Mouse (Mus musculus) 416B (cell line): ENCODE data around the gene Aprt.
"Not testable (repeated sequence)": the region's sequence is repeated elsewhere in the genome, so short reads cannot be mapped to it uniquely, and the experiment has no call there.

ENCODE experiments used
- DNase-seq: peaks from one replicate; pipeline ENCODE4 v3.0.0; 2011; ENCODE audit warnings: low read depth

Gene Aprt

GRCm38 (mm10) chr8:122586171-122586570 lies 9.5 kb upstream of the Aprt start:
- no peak for DNase-seq

- peak; percentile 92 for DNase-seq
Measured at GRCm38 (mm10) chr8:122585411-122585891, 8.7 kb upstream of the Aprt start.

DNA sequence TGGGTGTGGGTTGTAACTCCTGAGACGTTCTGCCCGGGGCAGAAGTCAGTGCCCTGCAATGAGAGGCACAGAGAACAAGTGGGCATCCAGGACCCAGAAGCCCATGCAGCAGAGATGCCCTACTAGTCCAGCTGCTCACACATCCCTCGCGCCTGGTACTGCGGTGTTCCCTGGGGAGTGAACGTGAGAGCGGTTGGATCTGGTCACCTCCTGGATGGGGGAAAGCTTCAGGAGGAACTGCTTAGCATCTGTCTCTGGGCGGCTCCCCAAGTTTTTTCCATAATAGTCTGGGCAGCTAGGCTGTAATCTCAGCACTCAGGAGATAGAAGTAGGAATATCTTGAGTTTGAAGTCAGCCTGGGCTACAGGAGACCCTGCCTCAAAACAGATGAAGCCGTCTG lies 8.3 kb upstream of the Aprt start:
- DNase-seq: no peak

- no peak for DNase-seq
Measured at GRCm38 (mm10) chr8:122580926-122581325, 4.2 kb upstream of the Aprt start.

- no peak for DNase-seq
Measured at GRCm38 (mm10) chr8:122579196-122579595, 2.5 kb upstream of the Aprt start.

DNA sequence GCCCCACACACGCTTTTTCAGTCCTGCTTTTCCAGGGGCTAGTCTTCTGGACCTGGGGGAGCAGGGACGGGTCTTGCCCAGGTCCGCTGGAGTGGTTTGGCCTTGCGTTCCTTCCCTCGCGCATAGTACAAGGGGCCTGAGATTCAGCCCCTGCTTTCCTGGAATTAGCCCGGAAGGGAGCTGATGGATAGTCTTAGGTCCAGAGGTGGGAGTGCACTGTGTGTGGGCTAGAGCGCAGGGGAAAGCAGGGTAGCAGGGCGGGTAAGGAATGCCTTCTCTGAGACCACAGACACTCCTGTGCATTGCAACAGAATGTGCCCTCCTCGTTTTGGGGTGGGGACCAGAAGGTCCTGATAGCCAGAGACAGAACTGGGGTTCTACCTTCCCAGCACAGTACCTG lies 407 bp upstream of the Aprt start:
- DNase-seq: no peak

DNA sequence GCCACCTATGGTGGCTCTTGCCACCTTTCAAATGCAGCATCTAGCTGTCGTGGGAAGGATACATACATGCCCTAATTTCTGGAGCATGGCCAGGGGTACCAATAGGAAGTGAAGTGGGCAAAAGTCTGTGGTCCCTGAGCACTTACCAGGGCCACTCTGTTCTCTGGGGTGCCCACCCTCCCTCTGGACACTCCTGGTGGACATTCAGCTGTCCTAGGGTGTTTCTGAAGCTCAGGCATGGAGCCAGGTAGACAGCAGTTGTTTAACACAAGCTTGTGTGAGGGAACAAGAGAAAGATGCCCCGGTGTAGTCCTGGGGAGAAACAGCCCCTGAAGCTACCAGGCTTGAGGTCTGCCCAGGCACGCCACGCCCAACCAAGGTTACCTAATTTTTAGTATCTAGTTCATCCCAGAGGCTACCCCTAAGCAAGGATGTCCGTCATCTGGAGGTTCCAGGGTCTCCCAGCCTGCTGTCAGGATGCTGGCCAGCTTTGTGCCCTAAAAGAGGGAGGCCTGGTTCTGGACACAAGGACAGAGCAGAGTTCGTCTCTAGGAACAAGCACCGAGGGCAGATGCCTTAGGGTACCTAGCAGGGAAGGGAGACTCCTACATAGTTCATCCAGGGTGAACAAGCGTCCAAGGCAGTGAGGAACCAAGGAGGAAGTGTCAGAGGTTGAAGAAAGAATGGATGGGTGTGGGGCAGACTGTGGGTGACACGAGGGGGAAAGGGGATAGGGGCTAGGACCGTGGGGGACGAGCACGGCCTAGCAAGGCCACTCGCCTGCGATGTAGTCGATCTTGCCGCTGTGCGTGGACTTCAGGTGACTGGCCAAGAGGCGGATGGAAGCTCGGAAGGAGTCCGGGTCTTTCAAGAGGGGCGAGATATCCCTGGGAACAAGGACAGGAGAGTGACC lies 718 bp downstream of the Aprt start:
- DNase-seq: peak; percentile 56

DNA sequence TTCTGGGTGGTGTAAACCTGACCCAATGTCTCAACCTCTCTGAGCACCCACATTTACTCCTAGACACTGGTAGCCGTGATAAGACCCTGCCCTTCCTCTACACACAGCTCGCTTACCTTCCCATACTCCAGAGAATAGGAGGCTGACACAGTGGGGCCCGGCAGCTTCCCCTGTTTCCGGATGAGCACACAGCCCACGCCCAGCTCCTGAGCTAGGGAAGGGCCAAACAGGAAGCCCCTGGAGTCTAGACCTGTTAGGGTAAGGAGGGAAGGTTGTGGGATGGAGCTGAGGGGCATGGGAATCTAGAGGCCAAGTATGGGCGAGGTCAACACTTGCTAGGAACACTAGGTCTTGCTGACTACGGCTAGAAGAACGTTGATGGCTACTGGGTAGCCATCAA lies 1.4 kb downstream of the Aprt start:
- DNase-seq: no peak

DNA sequence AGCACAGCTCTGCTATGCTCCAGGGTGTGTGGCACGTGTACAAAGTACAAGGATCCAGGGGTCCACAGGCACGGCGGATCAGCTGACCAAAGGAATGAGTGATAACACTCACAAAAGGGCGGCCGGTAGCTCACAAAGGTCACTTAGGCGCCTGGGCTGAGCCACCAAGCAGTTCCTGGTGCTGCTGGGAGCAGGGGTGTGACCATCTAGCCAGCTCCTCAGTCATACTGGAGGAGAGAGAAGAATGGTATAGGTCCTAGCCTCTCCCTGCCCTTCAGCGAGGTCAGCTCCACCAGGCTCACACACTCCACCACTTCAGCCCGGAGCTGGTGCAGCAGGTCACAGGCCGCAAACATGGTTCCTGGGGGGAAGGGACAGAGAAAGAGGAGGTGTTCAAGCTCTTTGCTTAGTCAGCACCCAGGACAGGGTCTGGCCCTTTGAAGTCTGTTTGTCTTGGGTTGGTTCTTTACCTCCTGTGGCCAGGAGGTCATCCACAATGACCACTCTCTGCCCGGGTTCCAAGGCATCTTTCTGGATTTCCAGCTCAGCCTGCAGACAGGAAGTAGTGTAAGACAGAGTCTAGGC lies 1.9 kb downstream of the Aprt start:
- peak; percentile 51 for DNase-seq

DNA sequence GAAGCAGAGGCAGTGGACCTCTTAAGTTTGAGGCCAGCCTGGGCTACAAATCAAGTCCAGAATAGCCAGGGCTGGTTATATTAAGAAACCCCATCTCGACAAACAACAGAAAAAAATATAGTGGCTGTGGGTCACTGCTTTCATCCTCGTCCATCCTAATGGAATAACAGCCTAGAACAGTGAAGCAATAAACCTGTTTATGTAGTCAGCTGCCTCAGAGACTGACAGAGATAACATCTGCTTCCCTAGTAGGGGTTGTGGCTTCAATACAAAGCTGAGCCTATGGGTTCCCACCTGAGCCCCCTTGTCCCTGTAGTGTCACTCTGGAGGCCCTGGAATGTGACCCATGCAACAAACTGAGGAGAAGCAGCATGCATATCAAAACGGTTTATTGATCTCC lies 2.4 kb downstream of the Aprt start:
- peak; percentile 30 for DNase-seq

DNA sequence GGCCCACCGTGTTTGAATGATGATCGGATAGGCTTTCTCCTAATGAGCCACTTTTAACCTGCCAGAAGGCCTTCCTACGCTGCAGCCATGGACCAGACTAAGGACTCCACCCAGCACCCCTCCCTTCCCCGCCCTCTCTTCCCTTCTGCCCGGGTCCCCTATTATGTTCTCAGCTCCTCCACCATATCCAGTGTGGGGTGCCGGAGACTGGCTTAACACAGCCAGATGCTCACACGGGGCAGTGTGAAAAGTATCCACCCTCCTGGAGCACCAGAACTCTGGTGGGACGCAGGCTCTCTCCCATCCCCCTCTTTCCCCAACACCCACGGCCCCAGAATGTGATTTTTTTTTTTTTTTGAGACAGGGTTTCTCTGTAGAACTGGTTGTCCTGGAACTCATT lies 3.1 kb downstream of the Aprt start:
- DNase-seq: no peak

- not testable (repeated sequence) for DNase-seq
Measured at GRCm38 (mm10) chr8:122573176-122573575, 3.5 kb downstream of the Aprt start.

DNA sequence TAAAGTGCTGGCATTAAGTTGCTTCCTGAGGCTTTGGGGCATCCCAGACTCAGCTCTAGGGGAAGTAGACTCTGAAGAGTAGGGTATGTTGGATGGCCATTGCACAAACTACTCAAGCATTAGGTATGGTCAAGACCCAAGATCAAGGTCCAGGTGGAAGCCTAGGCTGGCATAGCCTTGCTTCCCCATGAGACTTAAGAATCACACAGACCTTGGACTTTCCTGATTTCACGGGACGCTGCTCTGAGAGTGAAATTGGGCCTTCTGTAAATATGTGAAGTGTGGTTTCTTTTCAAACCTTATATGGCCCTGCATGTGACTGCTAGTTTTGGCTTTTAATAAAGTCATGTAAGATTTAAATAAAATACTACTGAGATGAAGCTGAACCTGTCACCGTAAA lies 4.0 kb downstream of the Aprt start:
- no peak for DNase-seq

DNA sequence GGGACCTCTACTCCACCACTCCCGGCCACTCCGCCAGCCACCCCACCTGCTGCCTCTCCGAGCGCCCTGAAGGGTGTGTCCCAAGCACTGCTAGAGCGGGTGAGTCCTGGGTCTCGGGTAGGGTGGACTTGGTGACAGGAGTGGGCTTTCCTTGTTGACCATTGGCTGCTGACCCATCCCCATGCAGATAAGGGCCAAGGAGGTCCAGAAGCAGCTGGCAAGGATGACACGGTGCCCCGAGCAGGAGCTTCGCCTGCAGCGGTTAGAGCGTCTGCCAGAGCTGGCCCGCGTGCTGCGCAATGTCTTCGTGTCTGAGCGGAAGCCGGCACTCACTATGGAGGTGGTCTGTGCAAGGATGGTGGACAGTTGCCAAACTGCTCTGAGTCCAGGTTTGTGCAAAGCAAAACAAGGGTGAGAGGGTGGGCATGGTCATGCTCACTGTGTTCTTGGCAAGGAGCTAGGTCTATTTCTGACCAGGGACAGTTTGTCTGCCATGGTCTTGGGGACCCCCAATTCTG lies 4.9 kb downstream of the Aprt start:
- no peak for DNase-seq

- no peak for DNase-seq
Measured at GRCm38 (mm10) chr8:122571153-122571552, 5.6 kb downstream of the Aprt start.

DNA sequence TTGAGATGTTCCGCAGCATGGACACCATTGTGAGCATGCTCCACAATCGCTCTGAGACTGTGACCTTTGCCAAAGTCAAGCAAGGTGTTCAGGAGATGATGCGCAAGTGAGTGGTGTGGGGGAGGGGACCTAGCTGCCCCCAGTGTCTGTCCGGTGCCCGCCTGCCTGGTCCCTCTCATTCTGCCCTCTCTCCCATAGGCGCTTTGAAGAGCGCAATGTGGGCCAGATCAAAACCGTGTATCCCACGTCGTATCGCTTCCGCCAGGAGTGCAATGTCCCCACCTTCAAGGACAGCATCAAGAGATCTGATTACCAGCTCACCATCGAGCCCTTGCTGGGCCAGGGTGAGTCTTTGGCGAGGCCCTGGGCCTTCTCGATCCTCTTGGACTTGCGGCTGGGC lies 6.7 kb downstream of the Aprt start:
- DNase-seq: no peak

GRCm38 (mm10) chr8:122569329-122569728 lies 7.4 kb downstream of the Aprt start:
- peak; percentile 53 for DNase-seq

GRCm38 (mm10) chr8:122568881-122569309 lies 7.8 kb downstream of the Aprt start:
- DNase-seq: peak; percentile 76

- no peak for DNase-seq
Measured at GRCm38 (mm10) chr8:122568109-122568504, 8.6 kb downstream of the Aprt start.

GRCm38 (mm10) chr8:122567361-122568108 lies 9.2 kb downstream of the Aprt start, which contains the start of gene Cdt1:
Gene Cdt1, plus strand, starts transcription at chr8:122568015.
- peak; percentile 99 for DNase-seq

DNA sequence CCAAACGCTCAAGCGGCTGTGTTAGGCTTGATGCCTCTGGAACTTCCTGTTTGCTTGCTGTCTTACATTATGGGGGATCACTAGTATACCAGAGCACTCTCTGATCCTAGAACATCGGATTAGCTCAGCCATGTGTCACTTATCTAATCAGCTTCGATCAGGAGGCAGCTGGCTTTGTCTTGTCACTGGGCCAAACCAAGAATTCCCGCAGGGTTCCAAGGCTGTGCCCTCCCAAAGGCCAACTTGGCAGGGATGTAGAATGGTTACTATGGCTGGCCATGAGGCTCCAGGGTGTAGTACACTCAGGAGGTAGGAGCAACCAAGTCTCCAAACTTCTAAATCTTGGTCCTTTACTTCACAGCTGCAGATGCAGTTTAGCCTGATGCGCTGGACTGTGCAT lies 9.9 kb downstream of the Aprt start:
- DNase-seq: peak; percentile 61
